Mouse (Mus musculus): Measurements from ENCODE around the gene Sh2d3c.

The Sh2d3c gene

DNA sequence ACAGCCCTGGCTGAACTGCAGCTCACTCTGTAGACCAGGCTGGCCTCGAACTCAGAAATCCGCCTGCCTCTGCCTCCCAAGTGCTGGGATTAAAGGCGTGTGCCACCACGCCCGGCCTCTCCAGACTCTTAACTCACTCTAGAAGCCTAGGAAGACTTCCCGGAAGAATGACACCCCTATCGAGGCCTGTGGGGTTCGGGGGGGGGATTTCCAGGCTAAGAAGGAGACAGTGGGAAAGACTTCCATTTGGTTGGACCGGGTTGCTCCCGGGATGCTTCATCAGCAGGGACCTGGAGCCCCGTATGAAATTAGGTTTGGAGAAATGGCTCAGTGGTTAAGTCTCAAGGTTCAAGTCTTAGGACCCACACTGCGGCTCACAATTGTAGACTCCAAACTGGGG lies 26.2 kb upstream of the Sh2d3c start:
- in situ Hi-C loops (cut with MboI, MseI), result loop anchor here in 1 of 2 experiments (10.0 kb wide), 1 partner anchor 290 kb away; no protein-coding TSS in a partner anchor

GRCm38 (mm10) chr2:32699680-32700079 lies 21.2 kb upstream of the Sh2d3c start:
- in situ Hi-C loops (cut with MboI, MseI), result loop anchor here in 1 of 2 experiments (10.0 kb wide), 1 partner anchor 295 kb away; no protein-coding TSS in a partner anchor

DNA sequence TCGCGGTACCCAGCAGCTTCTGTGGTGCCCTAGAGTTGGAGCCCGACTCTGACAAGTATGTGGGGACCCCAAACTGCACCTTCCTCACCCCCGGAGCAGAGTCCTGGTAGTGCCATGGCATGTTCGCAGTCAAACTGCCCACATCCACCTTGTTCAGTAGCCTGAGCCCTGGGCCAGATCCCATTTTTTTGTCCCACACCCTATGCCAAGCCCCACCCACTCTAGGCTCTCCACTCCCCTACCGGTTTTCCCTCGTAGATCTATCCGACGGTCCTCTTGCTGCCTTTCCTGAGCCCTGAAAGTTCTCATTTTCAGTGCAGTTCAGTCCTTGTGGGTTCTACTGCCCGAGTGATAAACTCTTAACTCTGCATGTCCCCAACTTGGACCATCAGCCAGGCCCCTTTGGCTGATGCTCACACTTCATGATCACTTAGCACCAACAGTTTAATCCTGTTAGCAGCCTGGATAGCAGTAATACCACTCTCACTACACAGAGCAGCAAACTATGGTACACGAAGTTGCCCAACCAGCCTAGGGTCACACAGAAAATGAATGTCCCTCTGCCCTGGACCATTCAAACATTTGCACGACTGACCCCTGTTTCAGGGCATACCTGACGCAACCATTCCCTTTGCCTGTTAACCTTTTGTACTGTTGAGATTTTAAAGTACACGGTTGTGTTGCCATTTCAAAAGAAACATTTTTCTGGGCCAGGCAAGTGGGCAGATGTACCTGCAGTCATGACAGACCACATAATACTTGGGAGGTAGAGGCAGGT lies 19.7 kb upstream of the Sh2d3c start:
- in situ Hi-C loops (cut with MboI, MseI), result no loop called here

GRCm38 (mm10) chr2:32703046-32703445 lies 17.8 kb upstream of the Sh2d3c start:
- in situ Hi-C loops (cut with MboI, MseI), result no loop called here

GRCm38 (mm10) chr2:32704021-32704421 lies 16.8 kb upstream of the Sh2d3c start, which contains the start of gene Fpgs:
Gene Fpgs (minus strand): TSS chr2:32704145.
- in situ Hi-C loops (cut with MboI, MseI), result no loop called here

GRCm38 (mm10) chr2:32705018-32705417 lies 15.8 kb upstream of the Sh2d3c start:
- in situ Hi-C loops (cut with MboI, MseI), result no loop called here

GRCm38 (mm10) chr2:32706971-32707370 lies 13.9 kb upstream of the Sh2d3c start:
- in situ Hi-C loops (cut with MboI, MseI), result no loop called here

GRCm38 (mm10) chr2:32708643-32709042 lies 12.2 kb upstream of the Sh2d3c start:
- in situ Hi-C loops (cut with MboI, MseI), result no loop called here

- in situ Hi-C loops (cut with MboI, MseI), result loop anchor here (5.0 to 10.0 kb wide), 3 partner anchors 38 to 885 kb away; partner anchors contain the start of gene Tor2a (in 1 of the 2)
These were observed 11.2 kb upstream of the Sh2d3c start for GRCm38 (mm10) chr2:32709521-32710137.

DNA sequence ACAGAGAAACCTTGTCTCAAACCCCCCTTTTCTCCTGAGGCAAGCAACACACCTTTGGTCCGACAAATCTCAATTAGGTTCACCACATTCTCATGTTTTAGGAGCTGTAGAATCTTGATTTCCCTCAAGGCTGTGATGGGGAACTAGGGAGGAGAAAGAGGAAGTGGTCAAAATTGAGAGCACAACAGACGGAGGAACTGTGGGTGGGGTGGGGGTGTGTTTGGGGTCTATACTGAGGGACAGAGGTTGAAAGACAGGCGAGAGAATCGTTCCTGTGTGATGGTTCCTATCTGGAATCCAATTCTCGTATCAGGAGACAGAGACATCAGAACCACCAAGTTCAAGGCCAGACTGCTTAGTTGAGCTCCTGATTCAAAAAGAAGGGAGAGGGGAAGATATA lies 10.4 kb upstream of the Sh2d3c start:
- in situ Hi-C loops (cut with MboI, MseI), result loop anchor here (5.0 to 10.0 kb wide), 3 partner anchors 37 to 886 kb away; partner anchors contain the start of gene Tor2a (in 1 of the 2)

GRCm38 (mm10) chr2:32711301-32712056 lies 9.4 kb upstream of the Sh2d3c start:
- in situ Hi-C loops (cut with MboI, MseI), result loop anchor here (5.0 to 10.0 kb wide), 3 partner anchors 36 to 887 kb away; partner anchors contain the start of gene Tor2a (in 1 of the 2)

- in situ Hi-C loops (cut with MboI, MseI), result loop anchor here (5.0 to 10.0 kb wide), 3 partner anchors 35 to 887 kb away; partner anchors contain the start of gene Tor2a (in 1 of the 2)
These were observed 8.7 kb upstream of the Sh2d3c start for GRCm38 (mm10) chr2:32712108-32712551.

- in situ Hi-C loops (cut with MboI, MseI), result loop anchor here (5.0 to 10.0 kb wide), 3 partner anchors 35 to 888 kb away; partner anchors contain the start of gene Tor2a (in 1 of the 2)
These were observed 8.3 kb upstream of the Sh2d3c start for GRCm38 (mm10) chr2:32712586-32712933.

GRCm38 (mm10) chr2:32712934-32713817 lies 7.7 kb upstream of the Sh2d3c start, which contains the start of gene Cdk9:
Gene Cdk9 (minus strand): TSS chr2:32713076.
- in situ Hi-C loops (cut with MboI, MseI), result loop anchor here (5.0 to 10.0 kb wide), 3 partner anchors 34 to 888 kb away; partner anchors contain the start of gene Tor2a (in 1 of the 2)

- in situ Hi-C loops (cut with MboI, MseI), result loop anchor here (5.0 to 10.0 kb wide), 3 partner anchors 33 to 890 kb away; partner anchors contain the start of gene Tor2a (in 1 of the 2)
These were observed 6.5 kb upstream of the Sh2d3c start for GRCm38 (mm10) chr2:32714117-32714986.

DNA sequence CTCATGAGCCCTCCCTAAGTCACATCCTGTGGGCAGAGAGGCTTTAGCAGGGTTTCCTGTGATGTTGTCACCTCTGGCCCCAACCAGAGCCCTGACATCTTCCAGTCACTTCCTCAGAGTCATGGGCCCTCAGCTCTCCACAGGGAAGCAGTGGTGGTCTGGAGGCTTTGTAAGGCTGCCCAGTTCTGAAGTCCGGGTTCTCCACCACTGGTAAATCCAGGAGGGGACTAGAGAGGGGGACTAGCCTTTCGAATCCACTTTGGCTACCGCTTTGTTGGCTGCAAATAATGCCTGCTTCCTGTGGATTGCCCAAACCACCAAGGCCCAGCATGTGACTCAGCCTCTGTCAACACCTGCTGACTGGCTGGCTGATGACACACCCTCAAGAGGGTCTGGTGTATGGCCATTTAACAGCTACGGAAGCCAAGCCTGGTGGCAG lies 5.8 kb upstream of the Sh2d3c start:
- in situ Hi-C loops (cut with MboI, MseI), result loop anchor here (5.0 to 10.0 kb wide), 3 partner anchors 32 to 890 kb away; partner anchors contain the start of gene Tor2a (in 1 of the 2)

DNA sequence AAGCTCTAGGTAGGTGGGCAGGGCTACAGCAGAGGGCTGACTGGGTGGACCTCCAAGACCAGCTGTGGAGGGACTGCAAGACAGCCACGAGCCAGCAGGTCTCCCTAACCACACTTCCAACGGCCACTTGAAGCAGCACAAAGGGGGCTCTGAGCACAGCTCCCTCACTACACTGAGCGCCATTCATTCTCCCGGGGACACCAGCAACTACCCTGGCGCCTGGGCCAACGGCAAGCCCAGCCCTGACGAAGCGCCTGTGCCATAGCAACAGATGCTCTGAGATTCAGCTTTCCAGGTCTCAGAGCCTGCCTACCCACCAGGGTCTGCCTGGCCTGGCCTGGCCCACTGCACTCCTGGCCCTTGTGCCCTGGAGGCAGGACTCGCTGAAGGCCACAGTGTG lies 2.1 kb upstream of the Sh2d3c start:
- in situ Hi-C loops (cut with MboI, MseI), result loop anchor here in 1 of 2 experiments (10.0 kb wide), 1 partner anchor 894 kb away; no protein-coding TSS in a partner anchor

DNA sequence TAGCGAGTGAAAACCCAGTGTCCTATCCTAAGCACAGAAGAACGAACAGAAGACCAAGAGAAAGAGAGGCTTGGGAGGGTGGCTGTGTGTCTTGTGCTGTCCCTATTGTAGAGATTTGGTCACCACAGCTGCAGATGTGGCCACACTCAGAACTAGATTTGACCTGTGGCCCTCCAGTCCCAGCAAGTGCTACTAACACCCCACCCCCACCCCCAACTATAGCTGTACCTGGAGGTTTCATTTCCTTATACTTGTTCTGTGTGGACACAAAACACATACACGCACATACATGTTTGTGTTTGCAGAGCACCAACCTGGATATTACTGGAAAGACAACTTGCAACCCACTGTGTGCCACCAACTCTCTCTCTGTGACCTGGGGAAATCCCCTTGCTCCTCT lies 802 bp upstream of the Sh2d3c start:
- in situ Hi-C loops (cut with MboI, MseI), result loop anchor here in 1 of 2 experiments (10.0 kb wide), 1 partner anchor 665 kb away; no protein-coding TSS in a partner anchor

DNA sequence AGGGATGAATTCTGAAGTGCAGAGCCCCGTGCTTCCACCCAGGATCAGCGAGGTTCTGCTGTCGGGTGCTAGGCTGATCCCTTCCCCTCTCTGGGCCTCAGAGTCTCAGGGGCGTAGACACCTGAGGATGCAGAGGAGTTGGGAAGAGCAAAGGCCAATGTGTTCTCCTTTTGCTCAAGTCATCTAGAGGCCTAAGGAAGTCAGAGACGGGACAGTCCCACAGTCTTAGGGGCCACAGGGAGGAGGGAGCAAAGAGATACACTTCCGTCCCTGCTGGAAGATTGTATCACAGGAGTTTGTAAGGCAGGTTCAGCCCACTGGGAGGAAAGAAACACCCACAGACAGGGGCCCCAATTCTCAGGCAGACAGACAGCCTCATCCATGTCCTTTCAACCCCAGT lies 1.2 kb downstream of the Sh2d3c start:
- in situ Hi-C loops (cut with MboI, MseI), result loop anchor here in 1 of 2 experiments (10.0 kb wide), 1 partner anchor 667 kb away; no protein-coding TSS in a partner anchor

All from T-helper 17 cell (primary cell).